Mouse (Mus musculus) ES-Bruce4 (cell line): ENCODE measurements around the gene Armc6.

Experiments
- CTCF ChIP-seq: IDR thresholded peaks from one replicate; pipeline ENCODE4 v1.8.1; 2011; ENCODE audit warnings: low read depth, low read length
- EP300 ChIP-seq: IDR thresholded peaks from 2 replicates; pipeline ENCODE4 v1.6.1; 2011; ENCODE audit warnings: low read depth, low read length; ENCODE audit not compliant: insufficient read depth
- POLR2A ChIP-seq: IDR thresholded peaks from one replicate; pipeline ENCODE4 v1.8.1; 2011; ENCODE audit warnings: low read length; ENCODE audit not compliant: insufficient read depth

DNA sequence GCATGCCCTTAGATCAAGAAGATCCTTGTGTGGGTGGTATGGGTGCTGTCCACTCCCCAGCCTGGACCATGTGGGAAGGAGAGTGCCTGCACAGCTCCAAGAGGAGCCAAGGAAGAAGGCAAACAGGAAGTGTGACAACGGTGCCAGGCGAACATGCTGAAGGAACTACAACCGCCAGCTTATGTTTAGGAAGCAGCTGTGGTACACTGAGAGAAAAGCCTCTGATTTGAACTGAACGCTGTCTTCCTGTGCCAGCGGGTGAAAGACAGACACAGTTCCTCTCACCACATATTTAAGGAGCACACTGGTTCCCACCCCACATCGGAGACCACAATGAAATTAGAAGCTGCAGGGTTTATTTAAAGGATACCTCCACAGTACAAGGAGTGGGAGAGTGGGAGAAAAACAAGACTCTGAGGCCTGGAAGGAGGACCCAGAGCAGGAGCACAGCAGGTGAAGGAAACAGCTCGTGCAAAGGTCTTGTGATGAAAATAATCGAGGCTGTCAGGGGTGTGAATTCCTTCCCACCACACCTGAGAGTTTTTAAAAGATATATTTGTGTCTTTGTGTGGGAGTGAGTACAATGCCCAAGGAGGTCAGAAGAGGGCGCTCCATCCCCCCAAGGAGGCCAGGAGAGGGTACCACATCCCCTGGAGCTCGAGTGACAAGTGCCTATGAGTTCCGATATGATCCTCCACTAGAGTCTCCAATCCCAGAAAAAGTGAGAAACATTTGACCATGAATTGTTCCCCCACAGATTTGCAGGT, 34.7 kb upstream of the Armc6 start:
- TF ChIP-seq CTCF, result peak; percentile 80
- no peak for TF ChIP-seq POLR2A
- TF ChIP-seq EP300, result no peak
